ENCODE assay signal across 9 mouse cellular contexts in genomic region chr7:143480498-143480897, GRCm38 (mm10). TPM values are rescaled to one million over a fixed set of nuclear protein-coding genes. Genes with fewer than 3 reads are reported as not detected.
DNase-seq lines count a peak whose midpoint lies in the region; ATAC-seq lines count a peak whose summit lies in the region.
"Had no signal": no experiment of that assay in that cellular context is flagged by ENCODE, and none has a peak within 500 bp of the region (broad histone marks: within the 10 kb centered on the region; RNA-seq: fewer than 3 reads in every experiment).

No protein-coding gene starts in this region.

- ATAC-seq in hindbrain, embryonic 11.5 days (ENCODE audit: low FRiP score) = no peak
- ATAC-seq in hindbrain, embryonic 16.5 days = no peak
- ATAC-seq in limb, embryonic 11.5 days (ENCODE audit: insufficient number of reproducible peaks, low FRiP score, low TSS enrichment, low read depth) = no peak

- no peak overlapping the region for H3K9ac ChIP-seq in hindbrain, embryonic 11.5 days (ENCODE audit: low read depth, low read length)
- H3K9ac ChIP-seq in hindbrain, embryonic 16.5 days (ENCODE audit: low read depth, low read length) = no peak overlapping the region
- no peak overlapping the region for H3K9ac ChIP-seq in limb, embryonic 11.5 days (ENCODE audit: low read length)
- H3K9ac ChIP-seq: embryonic facial prominence, embryonic 12.5 days had no signal

- H3K4me2 ChIP-seq in hindbrain, embryonic 11.5 days (replicated peaks; ENCODE audit: low read depth, low read length) = no peak overlapping the region
- no peak overlapping the region for H3K4me2 ChIP-seq in hindbrain, embryonic 16.5 days (ENCODE audit: low read length)
- H3K4me2 ChIP-seq in limb, embryonic 11.5 days (ENCODE audit: low read depth, severe bottlenecking) = no peak overlapping the region
- H3K4me2 ChIP-seq: embryonic facial prominence, embryonic 12.5 days had no signal

- 31% methylated on average over 13 of the region's 13 CpGs for WGBS in hindbrain, embryonic 11.5 days
- 30% methylated on average over 13 of the region's 13 CpGs for WGBS in hindbrain, embryonic 16.5 days
- 30% methylated on average over 13 of the region's 13 CpGs for WGBS in limb, embryonic 11.5 days

- no peak overlapping the region for H3K27ac ChIP-seq in hindbrain, embryonic 11.5 days (ENCODE audit: low read depth, low read length)
- H3K27ac ChIP-seq in hindbrain, embryonic 16.5 days (ENCODE audit: low read depth, low read length) = no peak overlapping the region
- no peak overlapping the region for H3K27ac ChIP-seq in limb, embryonic 11.5 days (replicated peaks; ENCODE audit: low read depth, low read length)
- H3K27ac ChIP-seq: embryonic facial prominence, embryonic 12.5 days had no signal

- no peaks in the 10 kb centered on the region for H3K27me3 ChIP-seq in hindbrain, embryonic 11.5 days (ENCODE audit: control insufficient read depth, insufficient read depth, low read length)
- H3K27me3 ChIP-seq in hindbrain, embryonic 16.5 days (replicated peaks; ENCODE audit: control insufficient read depth, insufficient read depth, low read length) = no peaks in the 10 kb centered on the region
- H3K27me3 ChIP-seq in limb, embryonic 11.5 days (ENCODE audit: control insufficient read depth, insufficient read depth, low read length) = no peaks in the 10 kb centered on the region

- H3K9me3 ChIP-seq in hindbrain, embryonic 11.5 days (ENCODE audit: control insufficient read depth, low read length) = no peaks in the 10 kb centered on the region
- H3K9me3 ChIP-seq in hindbrain, embryonic 16.5 days (ENCODE audit: control insufficient read depth, low read length) = no peaks in the 10 kb centered on the region
- no peaks in the 10 kb centered on the region for H3K9me3 ChIP-seq in limb, embryonic 11.5 days (ENCODE audit: control insufficient read depth, low read length)
- H3K9me3 ChIP-seq: embryonic facial prominence, embryonic 12.5 days had no signal

- no peaks in the 10 kb centered on the region for H3K4me1 ChIP-seq in hindbrain, embryonic 11.5 days (replicated peaks; ENCODE audit: control insufficient read depth, insufficient read depth, low read length)
- H3K4me1 ChIP-seq in hindbrain, embryonic 16.5 days (ENCODE audit: control insufficient read depth, insufficient read depth, low read depth, low read length) = no peaks in the 10 kb centered on the region
- H3K4me1 ChIP-seq in limb, embryonic 11.5 days (ENCODE audit: control insufficient read depth, insufficient read depth, low read length) = 0 out of 2 replicates have a peak, but pooled peaks cover 2% of the 10 kb centered on the region

- peak; percentile 71 for DNase-seq in hindbrain, embryonic 11.5 days (ENCODE audit: low spot score)
- DNase-seq in B cell, adult 2 months = peak; percentile 72 to 73
- DNase-seq in Muller cell, postnatal 12 days (ENCODE audit: inconsistent ontology term) = peak; percentile 19
- peak; percentile 43 for DNase-seq in forelimb bud, embryonic 11.5 days (ENCODE audit: low read depth, low spot score)
- DNase-seq in limb, embryonic 11.5 days (ENCODE audit: low spot score) = peak; percentile 75
- peak; percentile 66 for DNase-seq in ovary, postnatal 36 days (ENCODE audit: low spot score)
- no peak for DNase-seq in cerebellum, adult 9-10 months

- no peak overlapping the region for H3K4me3 ChIP-seq in hindbrain, embryonic 11.5 days (ENCODE audit: low read depth, low read length)
- no peak overlapping the region for H3K4me3 ChIP-seq in hindbrain, embryonic 16.5 days (ENCODE audit: low read length)
- no peak overlapping the region for H3K4me3 ChIP-seq in limb, embryonic 11.5 days (ENCODE audit: low read depth, low read length)
- H3K4me3 ChIP-seq: embryonic facial prominence, embryonic 12.5 days had no signal

- no peaks in the 10 kb centered on the region for H3K36me3 ChIP-seq in hindbrain, embryonic 11.5 days (ENCODE audit: control insufficient read depth, insufficient read depth, low read length)
- H3K36me3 ChIP-seq in hindbrain, embryonic 16.5 days (ENCODE audit: control insufficient read depth, insufficient read depth, low read length) = no peaks in the 10 kb centered on the region
- H3K36me3 ChIP-seq in limb, embryonic 11.5 days (ENCODE audit: control insufficient read depth, insufficient read depth, low read length) = no peaks in the 10 kb centered on the region
- H3K36me3 ChIP-seq: embryonic facial prominence, embryonic 12.5 days had no signal

RNA-seq across cellular contexts. Expression of gene Slc22a18, which starts 7.0 kb away (rescaled TPM):
- 0.14 and 0.71 TPM in 2 replicates for polyA plus RNA-seq in hindbrain, embryonic 11.5 days (2014; fragmentation: Nextera tagmentation; extraction: Ambion mirVana)
- polyA plus RNA-seq in hindbrain, embryonic 16.5 days (2015; fragmentation: Nextera tagmentation; extraction: Ambion mirVana) = 0.79 and 1.00 TPM in 2 replicates
- polyA plus RNA-seq in limb, embryonic 11.5 days (2014; fragmentation: Nextera tagmentation; extraction: Ambion mirVana) = 0.96 and 0.97 TPM in 2 replicates

RNA-seq across cellular contexts. Expression of gene Cdkn1c, which starts 19.6 kb away (rescaled TPM):
- 942 and 1,091 TPM in 2 replicates for polyA plus RNA-seq in hindbrain, embryonic 11.5 days (2014; fragmentation: Nextera tagmentation; extraction: Ambion mirVana)
- polyA plus RNA-seq in hindbrain, embryonic 16.5 days (2015; fragmentation: Nextera tagmentation; extraction: Ambion mirVana) = 165 and 231 TPM in 2 replicates
- polyA plus RNA-seq in limb, embryonic 11.5 days (2014; fragmentation: Nextera tagmentation; extraction: Ambion mirVana) = 1,044 and 1,081 TPM in 2 replicates

RNA-seq across cellular contexts. Expression of gene Phlda2, which starts 22.5 kb away (rescaled TPM):
- 1.3 and 2.1 TPM in 2 replicates for polyA plus RNA-seq in hindbrain, embryonic 11.5 days (2014; fragmentation: Nextera tagmentation; extraction: Ambion mirVana)
- polyA plus RNA-seq in hindbrain, embryonic 16.5 days (2015; fragmentation: Nextera tagmentation; extraction: Ambion mirVana) = 0.56 and 0.57 TPM in 2 replicates
- polyA plus RNA-seq in limb, embryonic 11.5 days (2014; fragmentation: Nextera tagmentation; extraction: Ambion mirVana) = 7.5 and 9.6 TPM in 2 replicates
